Mouse (Mus musculus): ENCODE results near the gene Eif3c.

The Eif3c gene

GRCm38 (mm10) chr7:126554796-126555195 is 11.4 kb downstream of the Eif3c start:
- DNase-seq (ENCODE audit: low spot score): no peak

- DNase-seq (ENCODE audit: low spot score): no peak
These were observed 20.6 kb downstream of the Eif3c start for GRCm38 (mm10) chr7:126545631-126546030.

- DNase-seq (ENCODE audit: low spot score): no peak
These were observed 24.6 kb downstream of the Eif3c start for GRCm38 (mm10) chr7:126541661-126542060.

- no peak for DNase-seq (ENCODE audit: low spot score)
These were observed 28.2 kb downstream of the Eif3c start for GRCm38 (mm10) chr7:126537820-126538585.

- DNase-seq (ENCODE audit: low spot score): no peak
These were observed 29.7 kb downstream of the Eif3c start for GRCm38 (mm10) chr7:126536466-126536865.

GRCm38 (mm10) chr7:126535766-126536165 is 30.4 kb downstream of the Eif3c start:
- no peak for DNase-seq (ENCODE audit: low spot score)

- no peak for DNase-seq (ENCODE audit: low spot score)
These were observed 32.8 kb downstream of the Eif3c start for GRCm38 (mm10) chr7:126533434-126533833.

- DNase-seq (ENCODE audit: low spot score): peak; percentile 53
These were observed 38.0 kb downstream of the Eif3c start for GRCm38 (mm10) chr7:126528166-126528577.

- peak; percentile 51 for DNase-seq (ENCODE audit: low spot score)
These were observed 42.9 kb downstream of the Eif3c start for GRCm38 (mm10) chr7:126523316-126523715.

- DNase-seq (ENCODE audit: low spot score): no peak
These were observed 46.7 kb downstream of the Eif3c start for GRCm38 (mm10) chr7:126519513-126519912.

GRCm38 (mm10) chr7:126518261-126518941 is 47.8 kb downstream of the Eif3c start:
- DNase-seq (ENCODE audit: low spot score): no peak

- DNase-seq (ENCODE audit: low spot score): no peak
These were observed 54.9 kb downstream of the Eif3c start for GRCm38 (mm10) chr7:126511287-126511686.

- no peak for DNase-seq (ENCODE audit: low spot score)
These were observed 59.0 kb downstream of the Eif3c start for GRCm38 (mm10) chr7:126507126-126507778.

GRCm38 (mm10) chr7:126504913-126505312 is 61.3 kb downstream of the Eif3c start:
- DNase-seq (ENCODE audit: low spot score): no peak

- DNase-seq (ENCODE audit: low spot score): peak; percentile 98
These were observed 62.8 kb downstream of the Eif3c start, which contains the start of gene Atxn2l for GRCm38 (mm10) chr7:126503273-126503878. Gene Atxn2l (minus strand): TSS chr7:126503437.

- no peak for DNase-seq (ENCODE audit: low spot score)
These were observed 63.5 kb downstream of the Eif3c start for GRCm38 (mm10) chr7:126502751-126503150.

GRCm38 (mm10) chr7:126502023-126502741 is 64.0 kb downstream of the Eif3c start:
- peak; percentile 93 for DNase-seq (ENCODE audit: low spot score)

- no peak for DNase-seq (ENCODE audit: low spot score)
These were observed 64.6 kb downstream of the Eif3c start for GRCm38 (mm10) chr7:126501684-126502022.

GRCm38 (mm10) chr7:126499416-126499815 is 66.8 kb downstream of the Eif3c start:
- DNase-seq (ENCODE audit: low spot score): no peak

- no peak for DNase-seq (ENCODE audit: low spot score)
These were observed 68.2 kb downstream of the Eif3c start for GRCm38 (mm10) chr7:126497966-126498365.

- DNase-seq (ENCODE audit: low spot score): no peak
These were observed 69.7 kb downstream of the Eif3c start for GRCm38 (mm10) chr7:126496475-126496874.
